Mouse (Mus musculus) right cerebral cortex, adult 18-20 months (tissue): ENCODE results near the gene Chd8.
A peak's percentile ranks its signal among the peaks of the same experiment; 100 is the strongest.

Experiments used
- DNase-seq: peaks from one replicate; pipeline ENCODE4 v3.0.0; 2022; ENCODE audit warnings: mixed read lengths

The Chd8 gene

GRCm38 (mm10) chr14:52198141-52198540 lies 59.4 kb downstream of the Chd8 start:
- DNase-seq = no peak

- DNase-seq = peak; percentile 83
These were observed 60.3 kb downstream of the Chd8 start, which contains the start of gene Supt16 for GRCm38 (mm10) chr14:52197156-52197878. Supt16 (minus strand) TSS chr14:52197416.

- peak; percentile 14 for DNase-seq
These were observed 61.1 kb downstream of the Chd8 start for GRCm38 (mm10) chr14:52196230-52197155.

- DNase-seq = no peak
These were observed 61.9 kb downstream of the Chd8 start for GRCm38 (mm10) chr14:52195691-52196090.

GRCm38 (mm10) chr14:52190740-52191359 lies 66.7 kb downstream of the Chd8 start:
- no peak for DNase-seq

- DNase-seq = no peak
These were observed 68.1 kb downstream of the Chd8 start for GRCm38 (mm10) chr14:52189519-52189918.

GRCm38 (mm10) chr14:52188788-52189187 lies 68.8 kb downstream of the Chd8 start:
- no peak for DNase-seq

GRCm38 (mm10) chr14:52166571-52166970 lies 91.0 kb downstream of the Chd8 start:
- no peak for DNase-seq

- no peak for DNase-seq
These were observed 96.7 kb downstream of the Chd8 start for GRCm38 (mm10) chr14:52160911-52161310.

GRCm38 (mm10) chr14:52155008-52155407 lies 102.6 kb downstream of the Chd8 start:
- DNase-seq = no peak

GRCm38 (mm10) chr14:52152613-52153012 lies 105.0 kb downstream of the Chd8 start:
- DNase-seq = no peak

GRCm38 (mm10) chr14:52152179-52152578 lies 105.4 kb downstream of the Chd8 start:
- peak; percentile 39 for DNase-seq

- DNase-seq = no peak
These were observed 107.7 kb downstream of the Chd8 start for GRCm38 (mm10) chr14:52149888-52150287.
